In the genomic region with DNA sequence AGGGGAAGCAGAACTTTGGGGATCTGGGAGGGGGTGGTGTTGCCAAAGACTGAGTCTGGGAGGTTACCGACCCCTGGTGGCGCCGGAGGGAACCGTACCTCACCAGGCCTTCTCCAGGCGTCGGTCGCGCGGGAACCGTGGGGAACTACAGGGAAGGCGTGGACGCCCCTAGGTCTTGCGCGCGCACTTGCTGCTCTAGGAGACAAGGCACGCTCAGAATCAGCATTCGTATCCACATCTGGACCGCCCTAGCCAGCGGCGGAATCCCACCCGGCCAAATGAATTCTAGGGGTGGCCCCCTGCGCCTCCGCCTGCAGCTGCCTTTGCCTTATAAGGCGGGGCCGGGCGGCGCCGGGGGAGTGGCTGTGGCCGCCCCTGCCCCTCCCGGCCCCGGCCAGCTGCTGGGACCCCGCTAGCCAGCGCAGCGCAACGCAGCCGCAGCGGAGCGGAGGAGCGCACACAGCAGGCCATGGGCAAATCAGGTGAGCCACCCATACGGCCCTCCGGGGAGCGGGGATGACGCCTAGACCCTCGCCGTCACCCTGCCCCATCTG, we compare ENCODE assay signal across 8 mouse cellular contexts. TPM values are rescaled to one million over a fixed set of nuclear protein-coding genes. Genes with fewer than 3 reads are reported as not detected.
A peak's percentile ranks its signal among the peaks of the same experiment; 100 is the strongest.
DNase-seq lines count a peak whose midpoint lies in the region; ATAC-seq and TF ChIP-seq lines count a peak whose summit lies in the region.

A gene (plus strand): TSS at position 110 of the 554 bp plus-strand sequence.

- H3ac ChIP-seq in C2C12 (ENCODE audit: control insufficient read depth, insufficient read length, low read depth) = peak within 1 kb of the TSS; percentile 86

- H3K27me3 ChIP-seq in C2C12 (ENCODE audit: control insufficient read depth, insufficient read depth, insufficient read length) = no peaks in the 10 kb centered on the region
- peaks cover 59% of the 10 kb centered on the region for H3K27me3 ChIP-seq in forebrain, embryonic 10.5 days (ENCODE audit: poor library complexity, severe bottlenecking)
- H3K27me3 ChIP-seq in heart, embryonic 14.5 days (ENCODE audit: control insufficient read depth, insufficient read depth, low read length) = no peaks in the 10 kb centered on the region
- no peaks in the 10 kb centered on the region; the same call in 1 of the 2 replicates for H3K27me3 ChIP-seq in neural tube, embryonic 13.5 days
- H3K27me3 ChIP-seq in testis, adult 2 months (ENCODE audit: control insufficient read depth, insufficient read depth, low read length) = no peaks in the 10 kb centered on the region

- peak within 1 kb of the TSS; percentile 77 for H3K9ac ChIP-seq in heart, embryonic 14.5 days (ENCODE audit: low read length)
- H3K9ac ChIP-seq in neural tube, embryonic 13.5 days = peak within 1 kb of the TSS; percentile 85

- H3K79me3 ChIP-seq in C2C12 (ENCODE audit: low read depth) = peaks cover 28% of the 10 kb centered on the region

- H3K9me3 ChIP-seq in forebrain, embryonic 10.5 days = no peaks in the 10 kb centered on the region
- H3K9me3 ChIP-seq in heart, embryonic 14.5 days (ENCODE audit: control insufficient read depth, low read length) = no peaks in the 10 kb centered on the region
- no peaks in the 10 kb centered on the region for H3K9me3 ChIP-seq in neural tube, embryonic 13.5 days

- peaks cover 6% of the 10 kb centered on the region for H3K36me3 ChIP-seq in C2C12 (ENCODE audit: control insufficient read depth, insufficient read depth)
- H3K36me3 ChIP-seq in forebrain, embryonic 10.5 days (replicated peaks) = no peaks in the 10 kb centered on the region
- H3K36me3 ChIP-seq in heart, embryonic 14.5 days (ENCODE audit: control insufficient read depth, insufficient read depth, low read length) = no peaks in the 10 kb centered on the region
- H3K36me3 ChIP-seq in neural tube, embryonic 13.5 days = no peaks in the 10 kb centered on the region
- no peaks in the 10 kb centered on the region for H3K36me3 ChIP-seq in testis, adult 2 months (ENCODE audit: control insufficient read depth, insufficient read depth, low read length)

- peak within 1 kb of the TSS; percentile 95 for H3K4me2 ChIP-seq in heart, embryonic 14.5 days (ENCODE audit: low read length)
- peak within 1 kb of the TSS; percentile 90 for H3K4me2 ChIP-seq in neural tube, embryonic 13.5 days

- peak within 1 kb of the TSS; percentile 90 for H3K27ac ChIP-seq in forebrain, embryonic 10.5 days
- H3K27ac ChIP-seq in heart, embryonic 14.5 days (replicated peaks in 1 of 2; ENCODE audit: control insufficient read depth in 1 of 2, insufficient read depth in 1 of 2, low read depth in 2 of 2, low read length in 2 of 2) = peak within 1 kb of the TSS; percentile 75 to 82
- peak within 1 kb of the TSS; percentile 90 for H3K27ac ChIP-seq in neural tube, embryonic 13.5 days (replicated peaks)
- no peak within 1 kb of the TSS for H3K27ac ChIP-seq in testis, adult 2 months (ENCODE audit: control insufficient read depth, insufficient read depth, low read depth, low read length)

- peaks cover 32% of the 10 kb centered on the region for H3K4me1 ChIP-seq in forebrain, embryonic 10.5 days
- peaks cover 3 to 25% of the 10 kb centered on the region in 2 experiments; a peak in 3 of 4 replicates for H3K4me1 ChIP-seq in heart, embryonic 14.5 days (ENCODE audit: control insufficient read depth in 2 of 2, insufficient read depth in 2 of 2, low read length in 2 of 2)
- peaks cover 22% of the 10 kb centered on the region for H3K4me1 ChIP-seq in neural tube, embryonic 13.5 days (replicated peaks)
- peaks cover 18% of the 10 kb centered on the region for H3K4me1 ChIP-seq in testis, adult 2 months (ENCODE audit: control insufficient read depth, insufficient read depth, low read length)

- H3K4me3 ChIP-seq in C2C12 (ENCODE audit: insufficient read depth, poor library complexity, severe bottlenecking) = peak within 1 kb of the TSS; percentile 60
- peak within 1 kb of the TSS; percentile 83 for H3K4me3 ChIP-seq in forebrain, embryonic 10.5 days
- H3K4me3 ChIP-seq in heart, embryonic 14.5 days (ENCODE audit: control insufficient read depth in 1 of 2, insufficient read depth in 1 of 2, low read depth in 1 of 2, low read length in 2 of 2) = peak within 1 kb of the TSS; percentile 70 to 77
- peak within 1 kb of the TSS; percentile 77 for H3K4me3 ChIP-seq in neural tube, embryonic 13.5 days
- H3K4me3 ChIP-seq in testis, adult 2 months (ENCODE audit: control insufficient read depth, low read depth, low read length) = peak within 1 kb of the TSS; percentile 70

- peaks cover 47% of the 10 kb centered on the region for H3K79me2 ChIP-seq in C2C12 (ENCODE audit: control insufficient read depth, insufficient read depth)

- under 1% methylated on average over 45 of the region's 45 CpGs for WGBS in forebrain, embryonic 10.5 days
- under 1% methylated on average over 45 of the region's 45 CpGs for WGBS in heart, embryonic 14.5 days
- under 1% methylated on average over 43 of the region's 45 CpGs for WGBS in neural tube, embryonic 13.5 days

- TF ChIP-seq CTCF in C2C12 (IDR thresholded peaks at IDR 0.05; ENCODE audit: control insufficient read depth, insufficient read depth, insufficient read length) = peak; percentile 87
- peak; percentile 43; the same call in 1 of the 2 replicates for TF ChIP-seq CTCF in testis, adult 2 months (IDR thresholded peaks at IDR 0.05; ENCODE audit: control insufficient read depth, insufficient read depth, insufficient replicate concordance, low read depth, low read length)

- DNase-seq in adrenal gland, postnatal 10 days = peak; percentile 88
- peak; percentile 89 for DNase-seq in forebrain, embryonic 10.5 days (ENCODE audit: extremely low spot score, low spot score)
- DNase-seq in kidney, postnatal 14 days = peak; percentile 83
- peak; percentile 82 to 85 for DNase-seq in lung, adult 18-20 months

- peak; percentile 86 for ATAC-seq in heart, embryonic 14.5 days (ENCODE audit: insufficient number of reproducible peaks, insufficient read depth, low FRiP score, low read depth)
- peak; percentile 92 for ATAC-seq in neural tube, embryonic 13.5 days (ENCODE audit: low read depth)

- TF ChIP-seq POLR2A in testis, adult 2 months (IDR thresholded peaks at IDR 0.05; ENCODE audit: control insufficient read depth, low read depth, low read length) = peak; percentile 27; the same call in 1 of the 2 replicates

TF ChIP-seq in C2C12, 6 proteins besides CTCF, POLR2A, EP300 and RAD21:
- TF ChIP-seq MYOG (IDR thresholded peaks at IDR 0.05; ENCODE audit: control insufficient read depth, extremely low read depth, insufficient read length) (no peak), MAX (IDR thresholded peaks at IDR 0.05) (peak; percentile 38), USF1 (IDR thresholded peaks at IDR 0.05; ENCODE audit: low read depth) (no peak)

RNA-seq across cellular contexts. Expression of the gene that starts here (rescaled TPM):
- 101 TPM for polyA plus RNA-seq in C2C12 (2012; fragmentation: generic; extraction: Trizol)
- 10 to 100 TPM; 10.7 to 14.9 TPM for total RNA-seq in adrenal gland, postnatal 10 days (2021)
- polyA plus RNA-seq in forebrain, embryonic 10.5 days (2016; fragmentation: Nextera tagmentation; extraction: Ambion mirVana) = 52.7 and 52.8 TPM in 2 replicates
- polyA plus RNA-seq in heart, embryonic 14.5 days (2014; fragmentation: Nextera tagmentation; extraction: Ambion mirVana) = 53.1 and 55.4 TPM in 2 replicates
- 70.9 and 81.6 TPM in 2 replicates for polyA plus RNA-seq in neural tube, embryonic 13.5 days (2015; fragmentation: Nextera tagmentation; extraction: Ambion mirVana)
- 1.6 and 1.8 TPM in 2 replicates for polyA plus RNA-seq in testis, adult 2 months (2012; rRNA removed)

Comparison
In these comparisons a context has a peak if more than half of its experiments do, and no peak if none do; other contexts are left out.
1. RNA of the gene that starts here (polyA plus RNA-seq): 101 TPM in C2C12 (single experiment), 70.9 to 81.6 TPM in neural tube, embryonic 13.5 days, 53.1 to 55.4 TPM in heart, embryonic 14.5 days and 52.7 to 52.8 TPM in forebrain, embryonic 10.5 days; 1.6 to 1.8 TPM in testis, adult 2 months; every median in the first group is over 10 times any median in the second.
2. Peak in every context shown above with its lines, with median percentiles within 50 percentile points of each other: H3K4me3 ChIP-seq and DNase-seq.